Mouse (Mus musculus) CD4-positive, CD25-positive, alpha-beta regulatory T cell, adult 2 months (primary cell): ENCODE results near the gene Pdpr.
"Not testable (repeated sequence)": the region's sequence is repeated elsewhere in the genome, so short reads cannot be mapped to it uniquely, and the experiment has no call there.

Experiments used
- DNase-seq: peaks from one replicate; pipeline ENCODE4 v3.0.0-alpha.2; 2012; ENCODE audit warnings: low read depth, low spot score

Pdpr gene

GRCm38 (mm10) chr8:111093865-111094718 lies at the start of gene Pdpr:
Pdpr (plus strand) TSS chr8:111094630.
- peak; percentile 96 for DNase-seq

GRCm38 (mm10) chr8:111048694-111049093 lies 45.7 kb upstream of the Pdpr start:
- peak; percentile 62 for DNase-seq

- DNase-seq, result no peak
Observed at GRCm38 (mm10) chr8:111049106-111049505, 45.3 kb upstream of the Pdpr start.

- no peak for DNase-seq
Observed at GRCm38 (mm10) chr8:111053827-111054518, 40.5 kb upstream of the Pdpr start.

- DNase-seq, result no peak
Observed at GRCm38 (mm10) chr8:111055031-111055634, 39.3 kb upstream of the Pdpr start.

GRCm38 (mm10) chr8:111055661-111056060 lies 38.8 kb upstream of the Pdpr start:
- DNase-seq, result no peak

GRCm38 (mm10) chr8:111056158-111056663 lies 38.2 kb upstream of the Pdpr start, which contains the start of gene Exosc6:
Exosc6 (plus strand) TSS chr8:111056339.
- DNase-seq, result peak; percentile 97

- DNase-seq, result no peak
Observed at GRCm38 (mm10) chr8:111056691-111057293, 37.6 kb upstream of the Pdpr start.

GRCm38 (mm10) chr8:111058946-111059572 lies 35.4 kb upstream of the Pdpr start:
- no peak for DNase-seq

GRCm38 (mm10) chr8:111061688-111062071 lies 32.8 kb upstream of the Pdpr start:
- no peak for DNase-seq

- peak; percentile 83 for DNase-seq
Observed at GRCm38 (mm10) chr8:111062072-111062757, 32.2 kb upstream of the Pdpr start.

- DNase-seq, result no peak
Observed at GRCm38 (mm10) chr8:111062893-111063292, 31.5 kb upstream of the Pdpr start.

- no peak for DNase-seq
Observed at GRCm38 (mm10) chr8:111066308-111066707, 28.1 kb upstream of the Pdpr start.

GRCm38 (mm10) chr8:111067439-111067838 lies 27.0 kb upstream of the Pdpr start:
- DNase-seq, result no peak

GRCm38 (mm10) chr8:111068660-111069059 lies 25.8 kb upstream of the Pdpr start:
- not testable (repeated sequence) for DNase-seq

GRCm38 (mm10) chr8:111075926-111076325 lies 18.5 kb upstream of the Pdpr start:
- no peak for DNase-seq

- DNase-seq, result no peak
Observed at GRCm38 (mm10) chr8:111079461-111079860, 15.0 kb upstream of the Pdpr start.

- DNase-seq, result no peak
Observed at GRCm38 (mm10) chr8:111079861-111080271, 14.6 kb upstream of the Pdpr start.

GRCm38 (mm10) chr8:111081580-111082258 lies 12.7 kb upstream of the Pdpr start:
- DNase-seq, result no peak

- not testable (repeated sequence) for DNase-seq
Observed at GRCm38 (mm10) chr8:111083936-111084335, 10.5 kb upstream of the Pdpr start.
